Mouse (Mus musculus) activated CD4-positive, CD25-positive, alpha-beta regulatory T cell, adult 9 weeks (primary cell): ENCODE results near the gene Olfr250. TPM values are rescaled to one million over a fixed set of nuclear protein-coding genes. Genes with fewer than 3 reads are reported as not detected.

Experiments used
- polyA plus RNA-seq: library from polyadenylated mRNA; unstranded; fragments of 100-300 nt; shearing (Covaris generic); gene quantifications from one replicate; pipeline ENCODE4 v1.2.1, GENCODE M21; 2017

Olfr250 gene
- 0.07 TPM for polyA plus RNA-seq

DNA sequence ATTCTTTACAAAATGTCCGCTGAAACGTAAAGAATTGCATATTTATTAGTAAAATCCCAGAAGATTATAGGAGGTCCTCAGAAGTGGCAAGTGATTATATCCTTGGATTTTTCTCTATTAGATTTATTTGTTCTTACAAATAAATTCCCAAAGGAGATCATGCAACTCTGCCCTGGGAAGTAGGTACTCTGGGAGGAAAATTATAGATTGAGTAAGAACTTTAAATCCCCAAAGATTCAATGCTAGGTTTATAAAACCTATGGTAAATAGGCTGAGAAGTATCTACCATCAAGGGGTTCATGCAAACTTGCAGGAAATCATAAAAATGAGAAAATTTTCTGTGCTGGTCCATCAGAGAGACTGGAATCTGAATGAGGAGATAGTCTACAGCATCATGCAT, at the start of gene Olfr250:
Gene Olfr250, plus strand, starts transcription at position 301 of the 400 bp plus-strand sequence.

DNA sequence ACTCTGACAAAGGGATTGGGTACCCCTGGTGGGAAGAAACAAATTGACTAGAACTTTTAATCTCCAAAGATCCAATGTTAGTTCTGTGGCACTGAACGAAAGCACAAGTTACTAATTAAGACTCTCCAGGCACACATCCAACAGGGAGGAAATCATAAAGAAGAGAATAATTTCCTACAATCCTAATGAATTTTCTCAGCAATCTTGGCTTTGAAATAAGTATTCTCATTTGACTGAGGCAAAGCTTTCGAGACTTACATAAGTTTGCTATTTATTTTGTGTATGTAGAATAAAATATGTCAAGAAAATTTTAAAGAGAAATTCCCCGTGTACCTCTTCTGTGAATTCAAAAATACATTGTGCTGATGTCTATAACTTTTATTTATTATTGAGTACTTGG, 37.9 kb upstream of the Olfr250 start, which contains the start of gene Olfr25:
Gene Olfr25, plus strand, starts transcription at position 301 of the 400 bp plus-strand sequence.

DNA sequence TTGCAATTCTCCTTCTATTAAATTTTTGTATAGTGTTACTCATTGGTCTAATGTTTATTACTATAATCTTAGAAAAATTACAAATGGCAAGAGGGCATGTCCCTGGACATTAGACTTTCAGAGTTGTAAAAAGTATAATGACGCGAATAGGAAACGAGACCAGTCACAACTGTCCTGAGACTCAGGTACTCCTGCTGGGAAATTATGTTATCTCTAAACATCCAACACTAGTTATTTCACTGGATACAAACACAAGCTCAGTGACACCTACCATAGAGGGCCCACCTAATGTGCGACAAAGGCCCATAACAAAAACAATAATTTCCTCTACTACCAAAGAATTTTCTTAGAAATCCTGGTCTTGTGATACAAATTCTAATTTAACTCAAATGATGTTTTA, 18.6 kb upstream of the Olfr250 start, which contains the start of gene Olfr898:
Gene Olfr898, plus strand, starts transcription at position 301 of the 400 bp plus-strand sequence.

DNA sequence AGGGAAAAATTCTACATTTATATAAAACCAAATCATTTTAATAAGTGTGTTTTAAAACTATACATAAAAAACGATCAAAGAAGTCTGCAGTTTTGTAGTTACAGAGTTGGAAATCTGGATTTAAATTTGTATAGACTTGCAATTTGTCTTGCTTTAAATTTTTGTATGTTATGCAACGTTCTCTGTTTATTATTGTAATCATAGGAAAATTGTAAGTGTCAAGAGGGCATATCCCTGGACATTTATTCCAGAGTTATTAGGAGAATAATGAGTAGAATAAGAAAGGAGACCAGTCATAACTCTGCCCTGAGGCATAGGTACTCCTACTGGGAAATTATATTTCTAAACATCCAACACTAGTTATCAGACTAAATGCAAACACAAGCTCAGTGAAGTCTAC, 10.1 kb downstream of the Olfr250 start, which contains the start of gene Olfr251:
Gene Olfr251, plus strand, starts transcription at position 301 of the 400 bp plus-strand sequence.

GRCm38 (mm10) chr9:38401398-38401797, 34.7 kb downstream of the Olfr250 start, which contains the start of gene Olfr147:
TSS of gene Olfr147 (plus strand) at chr9:38401698.

Other genes starting within 250 kb of the Olfr250 start
- not detected for gene Olfr890, start 224.4 kb upstream of the Olfr250 start, polyA plus RNA-seq
- not detected for gene Olfr891, start 186.1 kb upstream of the Olfr250 start, polyA plus RNA-seq
- gene Olfr893, start 158.5 kb upstream of the Olfr250 start, polyA plus RNA-seq, result not detected
- not detected for gene Olfr894, start 148.8 kb upstream of the Olfr250 start, polyA plus RNA-seq
- not detected for gene Olfr143, start 114.1 kb upstream of the Olfr250 start, polyA plus RNA-seq
- not detected for gene Olfr895, start 99.0 kb upstream of the Olfr250 start, polyA plus RNA-seq
- gene Olfr896-ps1, start 75.8 kb upstream of the Olfr250 start, polyA plus RNA-seq, result not detected
- not detected for gene Olfr25, start 37.8 kb upstream of the Olfr250 start, polyA plus RNA-seq
- 0.11 TPM for gene Olfr898, start 18.5 kb upstream of the Olfr250 start, polyA plus RNA-seq
- not detected for gene Olfr251, start 10.2 kb downstream of the Olfr250 start, polyA plus RNA-seq
- not detected for gene Olfr147, start 34.8 kb downstream of the Olfr250 start, polyA plus RNA-seq
- 0.10 TPM for gene Olfr901, start 62.6 kb downstream of the Olfr250 start, polyA plus RNA-seq
- gene Olfr902, start 80.8 kb downstream of the Olfr250 start, polyA plus RNA-seq, result not detected
- not detected for gene Olfr904, start 96.2 kb downstream of the Olfr250 start, polyA plus RNA-seq
- gene Olfr905, start 104.2 kb downstream of the Olfr250 start, polyA plus RNA-seq, result not detected
- not detected for gene Olfr906, start 120.2 kb downstream of the Olfr250 start, polyA plus RNA-seq
- gene Olfr907, start 128.9 kb downstream of the Olfr250 start, polyA plus RNA-seq, result not detected
- not detected for gene Olfr911-ps1, start 154.7 kb downstream of the Olfr250 start, polyA plus RNA-seq
- not detected for gene Olfr910, start 171.0 kb downstream of the Olfr250 start, polyA plus RNA-seq
- 0.05 TPM for gene Olfr912, start 213.3 kb downstream of the Olfr250 start, polyA plus RNA-seq
- gene Olfr913, start 225.9 kb downstream of the Olfr250 start, polyA plus RNA-seq, result not detected
- gene Olfr914, start 238.2 kb downstream of the Olfr250 start, polyA plus RNA-seq, result not detected